Mouse (Mus musculus) C2C12 (cell line): ENCODE measurements around the gene Ahsa1. TPM values are rescaled to one million over a fixed set of nuclear protein-coding genes. Genes with fewer than 3 reads are reported as not detected.
"Not testable (repeated sequence)": the region's sequence is repeated elsewhere in the genome, so short reads cannot be mapped to it uniquely, and the experiment has no call there.

ENCODE experiments used
- H3K27me3 ChIP-seq: one replicate; pipeline ENCODE4 v1.6.1; 2011; ENCODE audit not compliant: control insufficient read depth, insufficient read depth, insufficient read length
- H3K36me3 ChIP-seq: one replicate; pipeline ENCODE4 v1.6.1; 2011; ENCODE audit not compliant: control insufficient read depth, insufficient read depth
- H3K4me3 ChIP-seq: one replicate; pipeline ENCODE4 v1.5.1; 2011; ENCODE audit warnings: mild to moderate bottlenecking, control low read depth; ENCODE audit not compliant: poor library complexity, insufficient read depth, severe bottlenecking
- H3K79me2 ChIP-seq: one replicate; pipeline ENCODE4 v1.6.1; 2011; ENCODE audit not compliant: control insufficient read depth, insufficient read depth
- H3K79me3 ChIP-seq: one replicate; pipeline ENCODE4 v1.6.1; 2011; ENCODE audit warnings: low read depth, control low read depth
- H3ac ChIP-seq: one replicate; pipeline ENCODE3; 2011; ENCODE audit warnings: low read depth; ENCODE audit not compliant: control insufficient read depth, insufficient read length
- CEBPB ChIP-seq: IDR thresholded peaks from one replicate; pipeline ENCODE4 v1.6.1; 2011; ENCODE audit warnings: low read depth, mild to moderate bottlenecking, control low read depth, moderate library complexity
- CTCF ChIP-seq: IDR thresholded peaks from one replicate; pipeline ENCODE4 v1.5.1; 2011; ENCODE audit not compliant: control insufficient read depth, insufficient read depth, insufficient read length
- FOSL1 ChIP-seq: IDR thresholded peaks from one replicate; pipeline ENCODE4 v1.8.0; 2011; ENCODE audit warnings: mild to moderate bottlenecking, low read length; ENCODE audit not compliant: poor library complexity, insufficient read depth, severe bottlenecking
- MAX ChIP-seq: IDR thresholded peaks from one replicate; pipeline ENCODE4 v1.6.1; 2011; ENCODE audit warnings: mild to moderate bottlenecking, control low read depth
- MYOD1 ChIP-seq: IDR thresholded peaks from one replicate; pipeline ENCODE4 v1.6.1; 2011; ENCODE audit warnings: low read depth; ENCODE audit not compliant: control insufficient read depth, insufficient read length
- MYOG ChIP-seq: IDR thresholded peaks from one replicate; pipeline ENCODE4 v1.6.1; 2011; ENCODE audit not compliant: control insufficient read depth, insufficient read length; ENCODE audit errors: extremely low read depth
- USF1 ChIP-seq: IDR thresholded peaks from one replicate; pipeline ENCODE4 v1.6.1; 2011; ENCODE audit warnings: low read depth, mild to moderate bottlenecking, control low read depth, moderate library complexity
- polyA plus RNA-seq: library from polyadenylated mRNA; unstranded; fragments of >200 nt; fragmentation: generic; extraction: Trizol; gene quantifications from one replicate; pipeline ENCODE4 v1.2.1, GENCODE M21; 2012; ENCODE audit warnings: missing spikeins

The Ahsa1 gene
- polyA plus RNA-seq, 1 experiment = 226 TPM

GRCm38 (mm10) chr12:87299037-87299656 is 32.9 kb downstream of the Ahsa1 start:
- Histone ChIP-seq H3K4me3 (peak overlapping the region; percentile 30), H3K79me2 (no peaks in the 10 kb centered on the region), H3K27me3 (peaks cover 6% of the 10 kb centered on the region), H3ac (peak overlapping the region; percentile 59), H3K36me3 (no peaks in the 10 kb centered on the region), H3K79me3 (no peaks in the 10 kb centered on the region)
- TF ChIP-seq MAX (no peak), MYOG (no peak), USF1 (no peak), FOSL1 (no peak), MYOD1 (no peak), CEBPB (no peak), CTCF (no peak)

DNA sequence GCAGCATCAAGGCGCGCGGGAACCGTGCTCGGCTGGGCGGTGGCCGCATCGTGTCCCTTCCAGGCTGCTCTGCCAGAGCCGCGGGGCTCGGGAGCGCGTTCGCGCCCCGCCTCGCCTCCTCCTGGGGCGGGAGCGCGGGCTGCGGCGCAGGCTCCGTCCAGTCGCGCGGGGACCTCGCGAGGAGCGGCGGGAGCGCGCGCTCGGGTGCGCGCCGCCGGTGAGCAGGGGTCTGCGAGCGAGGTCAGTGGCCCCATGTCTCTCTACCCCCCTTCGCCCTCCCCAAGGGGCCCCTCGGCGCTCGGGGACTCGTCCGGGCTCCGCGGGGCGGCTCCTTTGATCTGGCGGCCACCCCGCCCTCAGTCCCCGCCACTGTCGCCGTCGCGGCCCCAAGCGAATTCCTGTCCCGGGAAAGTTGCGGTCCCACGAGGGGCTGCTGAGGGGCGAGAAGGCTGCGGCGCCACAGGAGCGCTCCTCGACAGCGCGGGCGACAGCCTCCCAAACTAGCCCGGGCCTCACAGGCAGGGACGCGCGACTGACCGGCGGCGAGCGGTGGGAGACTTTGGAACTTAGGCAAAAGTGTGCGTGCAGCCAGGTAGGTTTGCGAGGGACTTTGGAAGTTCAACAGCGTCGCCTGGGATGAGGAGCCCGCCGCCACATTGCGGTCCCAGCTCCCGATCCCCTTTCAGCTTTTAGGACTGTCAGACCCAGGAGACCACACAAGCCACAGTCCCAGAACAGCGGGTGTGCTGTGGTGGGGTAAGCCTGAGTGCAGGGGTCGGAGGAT is 33.6 kb downstream of the Ahsa1 start, which contains the start of gene Ism2:
Gene Ism2, minus strand, starts transcription at position 49 of the 784 bp plus-strand sequence.
- H3K27me3 ChIP-seq = peaks cover 6% of the 10 kb centered on the region
- TF ChIP-seq MYOG (no peak), MYOD1 (no peak)
- no peaks in the 10 kb centered on the region for H3K79me3 ChIP-seq

DNA sequence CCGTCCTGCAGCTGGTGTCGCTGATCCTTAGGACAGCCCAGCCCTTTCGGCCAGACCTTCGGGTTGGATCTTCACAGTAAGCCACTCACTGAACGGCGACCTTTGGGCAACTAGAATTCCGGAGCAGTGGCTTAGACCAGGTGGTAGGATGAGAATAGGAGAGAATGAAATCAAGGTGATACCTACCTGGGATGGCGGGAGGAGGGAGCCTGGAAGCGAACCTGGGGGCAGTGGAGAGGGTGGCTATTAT is 34.1 kb downstream of the Ahsa1 start:
- Histone ChIP-seq H3K79me3 (no peaks in the 10 kb centered on the region), H3ac (peak overlapping the region; percentile 59), H3K4me3 (no peak overlapping the region), H3K27me3 (peaks cover 6% of the 10 kb centered on the region), H3K36me3 (no peaks in the 10 kb centered on the region), H3K79me2 (no peaks in the 10 kb centered on the region)
- TF ChIP-seq CTCF (no peak), MAX (no peak), MYOG (no peak), USF1 (no peak), FOSL1 (no peak), MYOD1 (no peak), CEBPB (no peak)

More for the DNA sequence above, 33.6 kb downstream of the Ahsa1 start, which contains the start of gene Ism2:
- no peaks in the 10 kb centered on the region for H3K36me3 ChIP-seq
- no peaks in the 10 kb centered on the region for H3K79me2 ChIP-seq
- peak within 1 kb of the TSS; percentile 30 for H3K4me3 ChIP-seq
- peak within 1 kb of the TSS; percentile 59 for H3ac ChIP-seq

DNA sequence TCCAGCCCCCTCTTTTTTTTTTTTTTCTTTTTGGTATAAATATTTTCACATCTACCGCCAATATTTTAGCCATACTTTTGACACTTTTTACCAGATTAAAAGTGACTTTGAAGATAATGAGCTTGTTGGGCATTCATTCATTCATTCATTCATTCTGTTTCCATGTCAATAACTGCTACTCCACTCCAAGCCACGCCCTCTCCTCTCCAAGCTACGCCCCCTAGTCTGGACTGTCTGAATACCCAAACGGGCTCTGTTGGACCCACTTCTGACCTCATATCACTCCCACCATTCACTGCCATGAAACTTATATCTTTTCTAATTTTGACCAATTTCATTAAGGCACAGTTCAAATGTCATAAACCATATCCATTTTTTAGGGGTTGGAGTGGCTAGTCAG is 34.9 kb downstream of the Ahsa1 start:
- TF ChIP-seq USF1 (no peak), MYOD1 (no peak), CTCF (no peak), MYOG (no peak), CEBPB (no peak), FOSL1 (no peak), MAX (no peak)
- Histone ChIP-seq H3K4me3 (no peak overlapping the region), H3K79me3 (no peaks in the 10 kb centered on the region), H3K27me3 (peaks cover 6% of the 10 kb centered on the region), H3K79me2 (no peaks in the 10 kb centered on the region), H3K36me3 (no peaks in the 10 kb centered on the region), H3ac (no peak overlapping the region)

DNA sequence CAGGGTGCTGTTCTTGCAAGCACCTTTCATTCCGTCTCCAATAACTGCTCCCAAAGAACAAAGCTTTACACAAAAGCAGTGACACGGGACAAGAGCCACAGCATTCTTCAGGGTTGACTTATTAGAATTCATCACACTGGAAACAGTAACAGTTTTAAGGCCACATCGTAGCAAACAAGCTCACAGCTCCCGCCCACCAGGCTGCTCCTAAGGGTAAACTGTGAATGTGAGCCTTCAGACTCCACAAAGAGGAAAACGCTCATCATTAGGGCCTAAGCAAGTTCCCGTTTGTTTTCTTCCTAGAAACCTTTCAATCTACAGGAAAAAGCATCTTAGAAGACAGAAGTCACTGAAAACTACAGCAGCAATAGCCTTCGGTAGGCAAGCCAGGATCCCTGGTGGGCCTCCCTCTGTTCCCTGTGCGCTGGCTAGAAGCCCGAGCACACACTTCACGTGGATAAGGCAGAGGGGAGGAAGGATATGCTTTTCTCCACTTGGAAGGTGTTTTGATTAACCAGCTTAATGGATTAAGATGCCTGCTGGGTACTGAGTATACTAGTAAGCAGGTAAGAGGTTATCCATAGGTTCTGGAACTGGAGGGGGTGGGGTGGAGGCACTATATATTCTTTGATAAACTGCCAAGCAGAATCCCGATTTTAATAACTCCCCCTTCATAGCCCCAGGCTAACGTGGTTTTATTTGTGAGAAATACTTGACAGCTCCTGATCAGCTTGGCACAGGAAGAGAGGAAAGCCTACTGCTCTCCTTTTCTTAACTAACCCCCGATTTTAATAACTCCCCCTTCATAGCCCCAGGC is 39.7 kb downstream of the Ahsa1 start:
- Histone ChIP-seq H3K79me2 (no peaks in the 10 kb centered on the region), H3K27me3 (no peaks in the 10 kb centered on the region), H3K4me3 (no peak overlapping the region), H3K36me3 (peaks cover 30% of the 10 kb centered on the region), H3K79me3 (no peaks in the 10 kb centered on the region), H3ac (no peak overlapping the region)
- TF ChIP-seq MAX = no peak
- TF ChIP-seq FOSL1 = no peak
- no peak for TF ChIP-seq CTCF
- TF ChIP-seq MYOG = no peak
- no peak for TF ChIP-seq MYOD1
- TF ChIP-seq USF1 = no peak

DNA sequence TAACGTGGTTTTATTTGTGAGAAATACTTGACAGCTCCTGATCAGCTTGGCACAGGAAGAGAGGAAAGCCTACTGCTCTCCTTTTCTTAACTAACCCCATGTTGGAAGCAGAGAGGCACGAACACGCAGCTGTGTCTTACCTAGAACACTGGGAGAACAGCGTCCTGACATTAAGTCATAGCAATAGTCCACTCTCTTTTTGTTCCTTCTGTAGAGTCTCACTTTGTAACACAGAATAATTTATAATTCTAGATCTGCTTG is 40.2 kb downstream of the Ahsa1 start:
- not testable (repeated sequence) for H3K79me2 ChIP-seq, H3K27me3 ChIP-seq, H3ac ChIP-seq, H3K4me3 ChIP-seq, H3K79me3 ChIP-seq
- H3K36me3 ChIP-seq = peaks cover 31% of the 10 kb centered on the region
